Mouse (Mus musculus) liver, embryonic 14.5 days (tissue): ENCODE measurements at regions not wholly inside any gene's neighbourhood (a gene's known extent, or its start where the extent isn't known, plus 50 kb on each side); places are given as distances from the start of the nearest gene placed in this dataset.

Experiments
- CTCF ChIP-seq: IDR thresholded peaks from 2 replicates; pipeline ENCODE4 v1.5.1; 2016; ENCODE audit warnings: antibody characterized with exemption, low read depth, control low read depth
- EP300 ChIP-seq: IDR thresholded peaks from 2 replicates; pipeline ENCODE4 v1.6.1; 2016; ENCODE audit warnings: antibody characterized with exemption, low read depth

GRCm38 (mm10) chr4:55696428-55696827, 164.2 kb upstream of the Klf4 start:
- TF ChIP-seq EP300 (no peak), CTCF (no peak)
